Mouse (Mus musculus) liver, embryonic 12.5 days (tissue): ENCODE results near the gene Cobl. TPM values are rescaled to one million over a fixed set of nuclear protein-coding genes. Genes with fewer than 3 reads are reported as not detected.

Experiments used
- ATAC-seq: fragments of 200-750 bp; cut with Nextera tagmentation; 2 replicates; pipeline ENCODE4 v1.8.0; 2017; ENCODE audit warnings: moderate number of reproducible peaks, mild to moderate bottlenecking, moderate library complexity
- H3K27ac ChIP-seq: fragments of 300-500 bp; sonication (generic); 2 replicates; pipeline ENCODE4 v1.5.1; 2016; ENCODE audit warnings: mild to moderate bottlenecking
- H3K27me3 ChIP-seq: fragments of 300-500 bp; sonication (generic); replicated peaks from 2 replicates; pipeline ENCODE4 v1.6.1; 2016; ENCODE audit warnings: mild to moderate bottlenecking, moderate library complexity
- H3K36me3 ChIP-seq: fragments of 300-500 bp; sonication (generic); 2 replicates; pipeline ENCODE4 v1.6.1; 2016; ENCODE audit warnings: mild to moderate bottlenecking, moderate library complexity
- H3K4me1 ChIP-seq: fragments of 300-500 bp; sonication (generic); 2 replicates; pipeline ENCODE4 v1.6.1; 2016
- H3K4me2 ChIP-seq: fragments of 300-500 bp; sonication (generic); 2 replicates; pipeline ENCODE4 v1.6.1; 2016; ENCODE audit warnings: mild to moderate bottlenecking, moderate library complexity
- H3K4me3 ChIP-seq: fragments of 300-500 bp; sonication (generic); 2 replicates; pipeline ENCODE4 v1.5.1; 2016; ENCODE audit warnings: mild to moderate bottlenecking, moderate library complexity
- H3K9ac ChIP-seq: fragments of 300-500 bp; sonication (generic); 2 replicates; pipeline ENCODE4 v1.6.1; 2016; ENCODE audit warnings: mild to moderate bottlenecking, moderate library complexity
- H3K9me3 ChIP-seq: fragments of 300-500 bp; sonication (generic); replicated peaks from 2 replicates; pipeline ENCODE4 v1.6.1; 2016; ENCODE audit warnings: mild to moderate bottlenecking, moderate library complexity
- WGBS: fragments of 180-500 bp; shearing (Covaris S2); methylation state at CpG from one replicate; pipeline ENCODE4 v1.1.7; 2016; ENCODE audit not compliant: insufficient replicate concordance; 5-methylcytosine and 5-hydroxymethylcytosine counted together
- polyA plus RNA-seq: library from polyadenylated mRNA; unstranded; fragments of >200 nt; fragmentation: Nextera tagmentation; extraction: Ambion mirVana; gene quantifications from 2 replicates; pipeline ENCODE4 v1.2.1, GENCODE M21; 2016

The Cobl gene
- polyA plus RNA-seq, 1 experiment from 2014 or later = 2.4 TPM

GRCm38 (mm10) chr11:12285319-12286021, 179.3 kb downstream of the Cobl start:
- H3K27ac ChIP-seq = no peak overlapping the region
- WGBS = 69% methylated on average over 4 of the region's 4 CpGs
- no peaks in the 10 kb centered on the region for H3K36me3 ChIP-seq
- H3K4me3 ChIP-seq = no peak overlapping the region
- no peaks in the 10 kb centered on the region for H3K4me1 ChIP-seq
- no peak overlapping the region for H3K9ac ChIP-seq
- ATAC-seq = no peak
- H3K4me2 ChIP-seq = no peak overlapping the region
- no peaks in the 10 kb centered on the region for H3K9me3 ChIP-seq
- 0 out of 2 replicates have a peak, but pooled peaks cover 3% of the 10 kb centered on the region for H3K27me3 ChIP-seq

DNA sequence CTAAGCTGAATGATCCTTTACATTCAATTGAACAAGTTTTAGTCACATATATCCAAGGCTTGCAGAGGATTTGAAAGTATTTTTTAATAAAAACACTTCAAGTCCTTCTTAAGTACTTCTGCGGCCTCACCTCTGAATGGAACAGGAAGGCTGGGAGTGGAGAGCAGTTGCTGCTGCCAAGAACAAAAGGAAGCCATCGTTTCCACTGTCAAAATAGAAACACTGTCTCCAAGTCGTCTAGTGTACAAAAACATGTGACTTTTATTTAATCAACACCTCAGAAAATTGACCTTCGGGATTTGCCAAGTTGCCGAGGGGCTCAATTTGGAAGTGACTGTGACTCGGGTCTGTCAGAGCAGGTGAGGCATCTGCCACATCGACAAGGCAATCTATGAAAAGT, 184.0 kb downstream of the Cobl start:
- no peak overlapping the region for H3K27ac ChIP-seq
- ATAC-seq = no peak
- no peaks in the 10 kb centered on the region for H3K9me3 ChIP-seq
- H3K4me3 ChIP-seq = no peak overlapping the region
- H3K4me1 ChIP-seq = no peaks in the 10 kb centered on the region
- no peak overlapping the region for H3K4me2 ChIP-seq
- H3K27me3 ChIP-seq = no peaks in the 10 kb centered on the region
- no peak overlapping the region for H3K9ac ChIP-seq
- no peaks in the 10 kb centered on the region for H3K36me3 ChIP-seq
- WGBS = 61% methylated on average over 7 of the region's 7 CpGs

DNA sequence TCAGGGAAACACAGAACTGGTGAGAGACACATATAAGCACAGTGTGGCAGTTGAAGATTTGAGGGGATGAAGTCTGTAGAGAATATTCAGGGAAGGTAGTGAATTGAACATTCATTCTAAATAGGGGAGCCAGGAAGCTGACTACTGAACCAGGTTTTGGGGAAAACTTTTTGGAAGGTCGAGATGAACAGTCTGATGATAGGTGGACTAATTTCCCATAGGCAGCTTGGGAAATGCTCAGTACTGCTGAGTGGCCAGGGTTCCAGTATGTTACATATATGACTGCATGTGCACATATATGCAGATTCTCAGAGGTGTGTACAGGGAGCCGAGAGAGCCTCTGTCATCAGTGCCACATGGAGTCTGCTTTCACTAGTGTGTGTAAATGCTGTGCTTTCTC, 190.5 kb downstream of the Cobl start:
- no peak overlapping the region for H3K4me3 ChIP-seq
- no peaks in the 10 kb centered on the region for H3K36me3 ChIP-seq
- 52% methylated on average over 2 of the region's 2 CpGs for WGBS
- H3K4me2 ChIP-seq = no peak overlapping the region
- H3K27me3 ChIP-seq = no peaks in the 10 kb centered on the region
- H3K4me1 ChIP-seq = no peaks in the 10 kb centered on the region
- no peaks in the 10 kb centered on the region for H3K9me3 ChIP-seq
- no peak overlapping the region for H3K27ac ChIP-seq
- no peak overlapping the region for H3K9ac ChIP-seq
- ATAC-seq = no peak

DNA sequence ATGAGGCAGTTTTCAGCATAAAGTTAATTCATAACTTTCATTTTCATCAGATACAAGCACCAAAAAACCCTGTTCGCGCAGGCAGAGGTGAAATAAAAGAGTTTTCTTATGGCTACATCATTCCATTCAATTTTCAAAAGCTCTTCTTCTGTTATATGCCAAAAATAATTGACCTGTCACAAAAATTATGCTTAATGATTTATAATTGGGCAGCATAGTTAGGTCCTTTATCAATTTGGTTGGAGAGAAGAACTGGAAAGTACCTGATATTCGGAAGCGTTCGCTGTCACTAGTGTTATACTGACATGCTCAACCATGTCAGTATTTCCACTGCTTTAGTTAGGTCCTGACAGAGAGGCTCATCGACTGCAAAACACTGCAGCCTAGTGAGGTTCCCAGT, 191.0 kb downstream of the Cobl start:
- Histone ChIP-seq H3K36me3 (no peaks in the 10 kb centered on the region), H3K9me3 (no peaks in the 10 kb centered on the region), H3K27ac (no peak overlapping the region), H3K27me3 (no peaks in the 10 kb centered on the region), H3K9ac (no peak overlapping the region), H3K4me2 (no peak overlapping the region), H3K4me1 (no peaks in the 10 kb centered on the region), H3K4me3 (no peak overlapping the region)
- ATAC-seq = no peak
- WGBS = 69% methylated on average over 6 of the region's 6 CpGs

GRCm38 (mm10) chr11:12258411-12258810, 206.3 kb downstream of the Cobl start:
- no peaks in the 10 kb centered on the region for H3K27me3 ChIP-seq
- no peak overlapping the region for H3K27ac ChIP-seq
- no peak overlapping the region for H3K4me2 ChIP-seq
- no peak overlapping the region for H3K9ac ChIP-seq
- ATAC-seq = no peak
- H3K36me3 ChIP-seq = no peaks in the 10 kb centered on the region
- WGBS = 61% methylated on average over 2 of the region's 2 CpGs
- H3K9me3 ChIP-seq = no peaks in the 10 kb centered on the region
- H3K4me3 ChIP-seq = no peak overlapping the region
- H3K4me1 ChIP-seq = peaks cover 12% of the 10 kb centered on the region

- no peaks in the 10 kb centered on the region for H3K36me3 ChIP-seq
- 71% methylated on average over 5 of the region's 5 CpGs for WGBS
- H3K27me3 ChIP-seq = no peaks in the 10 kb centered on the region
- no peak overlapping the region for H3K4me2 ChIP-seq
- H3K9ac ChIP-seq = no peak overlapping the region
- no peak for ATAC-seq
- H3K4me3 ChIP-seq = no peak overlapping the region
- H3K27ac ChIP-seq = no peak overlapping the region
- H3K9me3 ChIP-seq = no peaks in the 10 kb centered on the region
- H3K4me1 ChIP-seq = peaks cover 14% of the 10 kb centered on the region
These were observed 207.2 kb downstream of the Cobl start for GRCm38 (mm10) chr11:12257324-12258118.

- H3K4me3 ChIP-seq = no peak overlapping the region
- 49% methylated on average over 4 of the region's 4 CpGs for WGBS
- H3K9me3 ChIP-seq = no peaks in the 10 kb centered on the region
- H3K36me3 ChIP-seq = no peaks in the 10 kb centered on the region
- no peaks in the 10 kb centered on the region for H3K4me1 ChIP-seq
- no peak overlapping the region for H3K4me2 ChIP-seq
- peaks cover 2% of the 10 kb centered on the region; the same call in 1 of the 2 replicates for H3K27me3 ChIP-seq
- no peak overlapping the region for H3K9ac ChIP-seq
- H3K27ac ChIP-seq = no peak overlapping the region
- no peak for ATAC-seq
These were observed 219.3 kb downstream of the Cobl start for GRCm38 (mm10) chr11:12245327-12245915.

- ATAC-seq = no peak
- H3K4me2 ChIP-seq = no peak overlapping the region
- no peak overlapping the region for H3K4me3 ChIP-seq
- H3K27ac ChIP-seq = no peak overlapping the region
- H3K9ac ChIP-seq = no peak overlapping the region
- H3K9me3 ChIP-seq = no peaks in the 10 kb centered on the region
- 50% methylated on average over 1 of the region's 1 CpGs for WGBS
- no peaks in the 10 kb centered on the region for H3K36me3 ChIP-seq
- H3K27me3 ChIP-seq = 0 out of 2 replicates have a peak, but pooled peaks cover 3% of the 10 kb centered on the region
- H3K4me1 ChIP-seq = no peaks in the 10 kb centered on the region
These were observed 228.4 kb downstream of the Cobl start for GRCm38 (mm10) chr11:12236341-12236740.

DNA sequence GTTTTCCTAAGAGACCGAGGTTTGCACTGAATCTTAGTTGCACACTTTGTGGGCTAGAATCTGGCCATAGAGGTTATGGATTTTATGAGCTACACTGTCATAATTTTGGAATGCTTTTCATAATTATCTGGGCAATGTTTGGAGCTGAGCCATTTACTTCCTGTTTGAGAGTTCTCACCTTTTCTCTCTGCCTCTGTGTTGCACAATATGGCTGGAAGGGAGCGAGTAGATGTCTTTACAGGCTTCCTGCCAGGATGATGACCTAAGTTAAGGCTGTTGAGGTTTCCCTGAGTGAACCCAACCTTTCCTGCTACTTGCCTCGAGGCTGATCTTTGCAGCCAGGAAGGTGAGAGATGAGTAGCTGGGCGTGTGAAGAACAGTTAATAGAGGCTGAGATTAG, 229.9 kb downstream of the Cobl start:
- no peak overlapping the region for H3K27ac ChIP-seq
- H3K27me3 ChIP-seq = 0 out of 2 replicates have a peak, but pooled peaks cover 3% of the 10 kb centered on the region
- no peaks in the 10 kb centered on the region for H3K4me1 ChIP-seq
- H3K9ac ChIP-seq = no peak overlapping the region
- no peak overlapping the region for H3K4me3 ChIP-seq
- no peaks in the 10 kb centered on the region for H3K9me3 ChIP-seq
- ATAC-seq = no peak
- WGBS = 42% methylated on average over 4 of the region's 4 CpGs
- no peaks in the 10 kb centered on the region for H3K36me3 ChIP-seq
- H3K4me2 ChIP-seq = no peak overlapping the region

DNA sequence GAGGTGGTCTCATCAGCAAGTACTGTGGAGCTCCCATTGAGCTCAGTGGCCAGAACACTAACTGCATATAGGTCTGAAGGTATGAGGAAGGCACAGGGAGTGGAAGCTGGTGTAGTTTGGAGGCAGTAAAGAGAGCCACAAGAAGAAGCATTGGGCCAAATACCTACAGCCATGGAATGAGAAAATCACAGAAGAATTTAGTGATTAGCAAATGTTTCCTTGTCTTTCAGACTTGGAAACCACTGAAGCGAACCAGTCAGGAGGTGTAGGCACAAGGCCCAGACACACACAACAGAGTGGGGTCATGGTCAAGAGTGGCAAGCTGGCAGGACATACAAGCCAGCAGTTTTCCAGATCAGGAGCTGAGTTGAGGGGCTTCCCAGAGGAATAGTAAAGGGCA, 230.6 kb downstream of the Cobl start:
- H3K9me3 ChIP-seq = no peaks in the 10 kb centered on the region
- H3K4me3 ChIP-seq = no peak overlapping the region
- no peak for ATAC-seq
- H3K9ac ChIP-seq = no peak overlapping the region
- no peaks in the 10 kb centered on the region for H3K36me3 ChIP-seq
- 0 out of 2 replicates have a peak, but pooled peaks cover 3% of the 10 kb centered on the region for H3K27me3 ChIP-seq
- H3K27ac ChIP-seq = no peak overlapping the region
- no peaks in the 10 kb centered on the region for H3K4me1 ChIP-seq
- 66% methylated on average over 1 of the region's 1 CpGs for WGBS
- no peak overlapping the region for H3K4me2 ChIP-seq

DNA sequence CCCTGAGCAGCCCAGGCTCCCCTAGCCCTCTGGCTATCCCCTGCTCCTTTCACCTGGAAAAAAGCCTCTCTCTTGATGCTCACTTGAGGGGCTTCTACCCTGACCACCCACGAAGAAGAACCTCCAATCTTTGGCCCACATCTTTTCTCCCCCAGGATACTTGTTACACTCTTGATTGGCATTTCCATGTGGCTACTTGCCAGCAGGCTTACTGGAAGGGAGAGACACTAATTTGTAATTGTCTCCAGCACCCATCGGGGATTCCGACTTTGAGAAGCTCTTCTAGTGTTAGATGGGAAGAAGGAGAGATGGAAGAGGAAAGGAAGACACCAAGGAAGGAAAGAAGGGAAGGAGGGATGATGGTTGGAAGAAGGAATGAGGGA, 232.0 kb downstream of the Cobl start:
- no peaks in the 10 kb centered on the region for H3K4me1 ChIP-seq
- H3K27ac ChIP-seq = no peak overlapping the region
- H3K36me3 ChIP-seq = no peaks in the 10 kb centered on the region
- H3K27me3 ChIP-seq = 0 out of 2 replicates have a peak, but pooled peaks cover 3% of the 10 kb centered on the region
- H3K4me2 ChIP-seq = no peak overlapping the region
- WGBS = 43% methylated on average over 3 of the region's 3 CpGs
- no peaks in the 10 kb centered on the region for H3K9me3 ChIP-seq
- H3K4me3 ChIP-seq = no peak overlapping the region
- H3K9ac ChIP-seq = no peak overlapping the region
- no peak for ATAC-seq

DNA sequence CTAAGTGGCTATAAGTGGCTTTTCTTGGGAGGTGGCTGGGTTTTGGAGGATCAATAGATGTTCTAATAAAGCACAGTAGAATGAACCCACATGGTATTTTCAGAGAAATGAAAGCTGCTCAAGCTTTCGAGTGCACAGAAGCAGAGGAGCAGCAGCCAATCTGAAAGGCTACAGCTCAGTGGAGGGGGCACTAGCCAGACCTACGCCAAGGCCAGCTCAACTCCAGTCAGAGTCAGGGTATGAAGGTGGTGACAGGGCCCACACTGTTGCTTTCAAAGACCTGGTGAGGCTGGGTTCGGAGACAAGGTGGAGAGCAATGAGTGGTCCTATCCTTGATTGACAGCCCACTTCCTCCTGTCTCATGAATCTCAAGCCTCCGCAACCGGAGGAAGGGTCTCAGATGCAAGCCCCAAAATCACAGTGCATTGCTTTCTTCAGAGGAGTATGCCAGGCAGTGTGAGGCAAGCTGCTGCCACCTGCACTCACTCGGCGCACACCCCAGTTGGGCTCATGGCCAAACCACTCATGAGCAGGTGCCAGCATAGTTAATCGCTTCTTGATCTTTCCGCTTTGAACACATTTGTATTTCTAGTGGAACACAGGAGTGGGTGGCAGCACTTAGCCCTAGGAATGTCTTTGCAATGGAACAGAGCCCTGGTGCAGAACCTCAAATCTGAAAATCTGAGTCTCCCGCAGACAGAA, 232.6 kb downstream of the Cobl start:
- 0 out of 2 replicates have a peak, but pooled peaks cover 3% of the 10 kb centered on the region for H3K27me3 ChIP-seq
- no peaks in the 10 kb centered on the region for H3K36me3 ChIP-seq
- no peak overlapping the region for H3K4me2 ChIP-seq
- H3K4me1 ChIP-seq = no peaks in the 10 kb centered on the region
- no peak for ATAC-seq
- no peaks in the 10 kb centered on the region for H3K9me3 ChIP-seq
- 70% methylated on average over 10 of the region's 10 CpGs for WGBS
- no peak overlapping the region for H3K9ac ChIP-seq
- H3K27ac ChIP-seq = no peak overlapping the region
- H3K4me3 ChIP-seq = no peak overlapping the region
